Mouse (Mus musculus) layer of hippocampus, adult 11-12 months (tissue): ENCODE measurements at regions not wholly inside any gene's neighbourhood (a gene's known extent, or its start where the extent isn't known, plus 50 kb on each side); places are given as distances from the start of the nearest gene placed in this dataset.

Source experiments
- DNase-seq: peaks from one replicate; pipeline ENCODE4 v3.0.0; 2022; ENCODE audit warnings: low spot score

GRCm38 (mm10) chr16:95929700-95930435 is 60.9 kb downstream of the Psmg1 start:
- no peak for DNase-seq

GRCm38 (mm10) chr16:95928290-95929260 is 62.2 kb downstream of the Psmg1 start:
- DNase-seq, result no peak

- DNase-seq, result no peak
These were observed 64.2 kb downstream of the Psmg1 start for GRCm38 (mm10) chr16:95926558-95926957.

- DNase-seq, result no peak
These were observed 66.0 kb downstream of the Psmg1 start for GRCm38 (mm10) chr16:95924716-95925115.

GRCm38 (mm10) chr16:95923991-95924390 is 66.8 kb downstream of the Psmg1 start:
- no peak for DNase-seq

GRCm38 (mm10) chr16:95922369-95922934 is 68.3 kb downstream of the Psmg1 start:
- no peak for DNase-seq

- no peak for DNase-seq
These were observed 69.6 kb downstream of the Psmg1 start for GRCm38 (mm10) chr16:95921169-95921568.

GRCm38 (mm10) chr16:95918651-95919425 is 71.9 kb downstream of the Psmg1 start:
- no peak for DNase-seq

GRCm38 (mm10) chr16:95917635-95918407 is 72.9 kb downstream of the Psmg1 start:
- DNase-seq, result no peak

- DNase-seq, result peak; percentile 46
These were observed 76.9 kb downstream of the Psmg1 start for GRCm38 (mm10) chr16:95913879-95914278.

- DNase-seq, result no peak
These were observed 86.1 kb downstream of the Psmg1 start for GRCm38 (mm10) chr16:95904531-95905165.

- no peak for DNase-seq
These were observed 87.3 kb downstream of the Psmg1 start for GRCm38 (mm10) chr16:95903383-95903913.

GRCm38 (mm10) chr16:95902177-95902576 is 88.6 kb downstream of the Psmg1 start:
- no peak for DNase-seq

- no peak for DNase-seq
These were observed 89.4 kb downstream of the Psmg1 start for GRCm38 (mm10) chr16:95901388-95901787.

GRCm38 (mm10) chr16:95900181-95900580 is 90.6 kb downstream of the Psmg1 start:
- DNase-seq, result no peak

- DNase-seq, result no peak
These were observed 91.1 kb downstream of the Psmg1 start for GRCm38 (mm10) chr16:95899672-95900071.

- no peak for DNase-seq
These were observed 92.9 kb downstream of the Psmg1 start for GRCm38 (mm10) chr16:95897843-95898242.

- no peak for DNase-seq
These were observed 94.6 kb downstream of the Psmg1 start for GRCm38 (mm10) chr16:95896126-95896525.

- no peak for DNase-seq
These were observed 97.0 kb downstream of the Psmg1 start for GRCm38 (mm10) chr16:95893534-95894290.

- DNase-seq, result no peak
These were observed 98.4 kb downstream of the Psmg1 start for GRCm38 (mm10) chr16:95892356-95892755.
